Mouse (Mus musculus): ENCODE results near the gene Swsap1. TPM values are rescaled to one million over a fixed set of nuclear protein-coding genes. Genes with fewer than 3 reads are reported as not detected.

Swsap1 gene
- 1 to 10 TPM; 7.6 to 7.8 TPM for total RNA-seq (2021)
- long read RNA-seq, experiment 1, transcript Swsap1-201 (2 exons, 1,838 nt): major isoform, 9 of 9 reads
- long read RNA-seq, experiment 1, partial matches to known transcripts: 0 of 9 reads
- long read RNA-seq, experiment 1, other reads (novel, unspliced or antisense): 0 of 9 reads
- long read RNA-seq, experiment 2, partial matches to known transcripts: 1 of 5 reads
- long read RNA-seq, experiment 2, other reads (novel, unspliced or antisense): 0 of 5 reads

DNA sequence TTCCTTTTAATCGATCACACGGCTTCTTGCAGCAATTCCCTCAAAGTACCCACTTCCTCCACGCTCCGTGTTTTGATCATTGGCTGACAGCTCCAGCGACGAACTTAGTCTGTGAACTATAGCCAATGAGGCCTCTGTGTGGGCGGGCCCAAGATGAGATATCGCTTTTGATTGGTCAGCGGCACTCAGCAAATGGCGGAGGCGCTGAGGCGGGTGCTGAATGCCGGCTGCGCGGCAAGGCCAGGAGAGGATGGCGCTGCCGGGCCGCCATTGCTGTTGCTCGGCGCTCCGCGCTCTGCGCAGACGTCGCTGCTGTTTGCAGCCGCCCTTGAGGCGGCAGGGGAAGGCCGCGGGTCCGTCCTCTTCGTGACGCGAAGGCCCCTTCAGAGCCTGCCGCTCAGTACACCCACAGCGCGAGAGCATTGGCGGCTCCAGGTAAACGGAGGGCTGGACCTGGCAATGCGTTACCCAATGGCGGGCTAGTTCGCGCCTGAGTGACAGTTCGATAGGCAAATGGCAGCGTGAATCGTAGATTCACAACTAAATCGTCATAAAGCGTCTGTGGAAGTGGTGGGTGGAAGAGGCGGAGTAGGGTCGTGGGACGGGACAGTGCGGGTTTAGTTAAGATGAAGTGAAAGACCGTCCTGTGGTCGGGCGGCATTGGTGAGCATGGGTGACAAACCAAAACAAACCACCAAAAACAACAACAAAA, at the start of gene Swsap1:
Swsap1 (plus strand) TSS at position 186 of the 712 bp plus-strand sequence.
- DNase-seq: peak; percentile 99 to 100

- no peak for DNase-seq
Measured at GRCm38 (mm10) chr9:21908216-21908615, 47.3 kb upstream of the Swsap1 start.

- no peak for DNase-seq
Measured at GRCm38 (mm10) chr9:21909474-21910223, 45.9 kb upstream of the Swsap1 start.

- no peak for DNase-seq
Measured at GRCm38 (mm10) chr9:21916851-21917492, 38.6 kb upstream of the Swsap1 start.

DNA sequence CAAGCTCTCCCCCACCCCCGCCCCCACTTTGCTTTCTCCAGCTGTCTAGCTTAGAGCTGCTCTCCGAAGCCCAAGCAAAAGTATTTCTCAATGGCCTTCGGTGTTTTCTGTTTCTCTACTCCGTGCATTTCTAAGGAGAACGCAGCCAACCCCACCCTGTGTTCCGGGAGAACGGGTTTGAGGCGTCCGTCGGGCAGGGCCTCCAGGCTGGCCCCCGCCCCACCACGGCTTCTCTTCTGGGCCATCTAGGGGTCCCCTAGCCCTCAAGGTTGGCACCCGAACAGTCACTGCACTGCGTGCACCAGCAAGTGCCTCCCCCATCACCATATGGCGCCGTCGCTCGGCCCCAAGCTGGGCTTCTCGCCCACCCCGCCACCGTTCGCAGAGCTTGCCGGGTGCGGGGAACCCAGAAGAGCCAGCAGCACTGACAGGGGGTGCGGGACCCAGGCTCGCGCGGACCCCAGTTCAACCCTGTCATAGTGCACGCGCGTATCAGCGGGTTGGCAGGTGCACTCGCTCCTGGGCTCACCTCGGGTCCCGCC, 38.0 kb upstream of the Swsap1 start:
- DNase-seq: peak; percentile 42 to 51

DNA sequence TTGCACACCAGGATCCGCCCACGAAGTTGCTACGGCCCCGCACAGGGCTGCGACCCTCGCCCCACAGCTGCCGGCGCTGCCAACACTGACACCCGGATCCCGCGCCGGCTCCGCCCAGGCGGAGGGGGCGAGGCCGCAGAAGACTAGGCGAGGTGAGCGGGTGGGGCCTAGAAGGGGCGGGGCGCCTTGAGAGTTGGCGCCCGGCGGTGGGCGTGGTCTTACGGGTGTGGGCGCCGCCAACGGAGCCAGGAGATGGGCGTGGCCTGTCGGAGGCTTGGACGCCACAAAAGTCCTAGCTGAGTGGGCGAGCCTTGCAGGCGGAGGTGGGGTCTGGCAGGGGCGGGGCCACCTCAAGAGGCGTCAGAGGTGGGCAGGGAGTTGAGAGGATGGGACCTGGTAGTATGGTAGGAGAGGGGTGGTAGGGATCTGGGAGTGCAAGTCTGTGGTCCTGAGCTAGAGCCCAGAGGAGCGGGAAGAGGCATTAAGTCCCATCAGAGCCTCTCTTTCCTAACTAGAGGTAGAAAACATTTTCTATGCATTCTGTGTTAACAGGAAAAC, 37.4 kb upstream of the Swsap1 start, which contains the start of gene Rab3d:
Rab3d (minus strand) TSS at position 158 of the 558 bp plus-strand sequence.
- DNase-seq: peak; percentile 96 to 97

DNA sequence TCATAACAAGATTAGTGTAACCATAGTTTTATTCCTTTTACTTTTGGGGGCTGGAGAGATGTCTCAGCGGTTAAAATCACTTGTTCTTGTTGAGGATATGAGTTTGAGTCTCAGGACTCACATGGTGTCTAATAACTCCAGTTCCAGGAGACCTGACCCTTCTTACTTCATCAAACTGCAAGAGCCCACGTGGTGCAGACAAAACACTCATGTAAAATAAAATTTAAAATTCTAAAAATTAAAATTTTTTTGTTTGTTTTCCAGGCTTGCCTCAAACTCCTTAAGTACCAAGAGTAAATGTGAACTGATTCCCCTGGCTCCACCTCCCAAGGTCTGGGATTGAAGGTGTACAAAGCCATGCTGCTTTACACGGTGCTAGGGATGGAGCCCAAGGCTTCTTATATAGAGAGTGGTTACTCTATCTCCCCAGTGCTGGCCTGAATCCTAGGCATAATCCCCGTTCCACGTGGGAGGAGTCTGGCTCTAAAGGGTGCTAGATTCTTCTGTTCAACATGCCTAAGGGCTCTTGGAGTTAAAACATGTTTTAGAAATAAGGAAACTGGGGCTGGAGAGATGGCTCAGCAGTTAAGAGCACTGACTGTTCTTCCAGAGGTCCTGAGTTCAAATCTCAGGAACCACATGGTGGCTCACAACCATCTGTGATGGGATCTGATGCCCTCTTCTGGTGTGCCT, 36.7 kb upstream of the Swsap1 start:
- no peak for DNase-seq

GRCm38 (mm10) chr9:21923036-21923435, 32.5 kb upstream of the Swsap1 start:
- no peak for DNase-seq

- DNase-seq: no peak
Measured at GRCm38 (mm10) chr9:21923490-21924098, 32.0 kb upstream of the Swsap1 start.

DNA sequence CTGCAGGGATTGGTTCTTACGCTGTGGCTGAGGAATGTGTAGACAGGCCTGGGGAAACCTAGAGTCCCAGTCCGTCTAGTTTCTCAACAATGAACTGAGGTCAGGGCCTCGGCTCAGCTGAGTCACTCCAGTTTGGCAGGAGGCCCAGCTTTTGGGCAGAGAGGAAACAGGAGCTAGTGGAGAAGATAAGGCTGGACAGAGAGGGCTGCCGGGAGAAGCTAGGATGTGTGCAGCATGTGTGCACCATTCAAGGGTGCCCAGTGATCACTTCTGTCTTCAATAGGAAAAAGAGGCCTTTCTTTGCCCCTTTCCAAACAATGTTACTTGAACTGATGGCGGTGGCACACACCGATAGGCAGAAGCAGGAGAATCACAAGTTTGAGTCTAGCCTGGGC, 31.5 kb upstream of the Swsap1 start:
- peak; percentile 96 to 98 for DNase-seq

- no peak for DNase-seq
Measured at GRCm38 (mm10) chr9:21925034-21925433, 30.5 kb upstream of the Swsap1 start.

GRCm38 (mm10) chr9:21925506-21925905, 30.0 kb upstream of the Swsap1 start:
- DNase-seq: no peak

DNA sequence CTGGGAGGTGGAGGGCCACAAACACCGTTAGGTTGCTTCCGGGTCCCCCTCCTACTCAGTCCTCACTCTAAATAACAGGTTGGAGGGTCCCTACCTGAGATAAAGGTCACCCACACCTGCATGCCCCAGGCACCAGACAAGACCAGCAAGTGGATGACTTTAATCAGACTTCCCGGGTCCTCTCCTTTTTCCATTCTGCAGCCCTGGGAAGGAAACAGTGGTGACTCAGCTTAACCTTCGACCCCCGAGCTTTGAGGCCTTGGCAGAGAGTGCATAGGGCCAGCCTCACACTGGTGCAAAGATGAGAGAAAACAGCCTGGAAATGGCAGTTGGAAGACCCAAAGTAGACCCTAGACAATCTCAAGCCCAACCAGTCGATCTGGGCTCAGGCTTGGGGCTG, 29.4 kb upstream of the Swsap1 start:
- peak in 1 of 2 experiments; percentile 22 for DNase-seq

DNA sequence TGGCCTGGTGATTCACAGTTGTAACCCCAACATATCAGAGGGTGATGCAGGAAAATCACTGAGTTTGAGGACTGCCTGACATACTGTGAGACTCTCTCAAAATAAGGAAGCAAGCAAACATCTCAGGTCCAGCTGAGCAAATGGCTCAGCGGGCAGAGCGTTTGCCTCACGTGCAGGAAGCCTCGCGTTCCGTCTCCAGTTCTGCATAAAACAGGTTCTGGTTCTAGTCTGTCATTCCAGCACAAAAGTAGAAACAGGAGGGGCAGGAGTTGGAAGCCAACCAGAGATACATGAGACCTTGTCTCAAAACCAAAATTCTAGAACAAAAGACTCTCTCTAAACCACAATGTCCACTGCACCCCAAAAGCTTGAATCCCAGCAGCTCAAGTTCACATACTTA, 28.8 kb upstream of the Swsap1 start:
- peak in 1 of 2 experiments; percentile 18 for DNase-seq

- DNase-seq: peak; percentile 93 to 98
Measured at GRCm38 (mm10) chr9:21927208-21927753, 28.3 kb upstream of the Swsap1 start, which contains the start of the genes Ccdc159 and Tmem205. Ccdc159 (plus strand) TSS chr9:21927471. Tmem205 (minus strand) TSS chr9:21927556.

GRCm38 (mm10) chr9:21929208-21929607, 26.3 kb upstream of the Swsap1 start:
- no peak for DNase-seq

DNA sequence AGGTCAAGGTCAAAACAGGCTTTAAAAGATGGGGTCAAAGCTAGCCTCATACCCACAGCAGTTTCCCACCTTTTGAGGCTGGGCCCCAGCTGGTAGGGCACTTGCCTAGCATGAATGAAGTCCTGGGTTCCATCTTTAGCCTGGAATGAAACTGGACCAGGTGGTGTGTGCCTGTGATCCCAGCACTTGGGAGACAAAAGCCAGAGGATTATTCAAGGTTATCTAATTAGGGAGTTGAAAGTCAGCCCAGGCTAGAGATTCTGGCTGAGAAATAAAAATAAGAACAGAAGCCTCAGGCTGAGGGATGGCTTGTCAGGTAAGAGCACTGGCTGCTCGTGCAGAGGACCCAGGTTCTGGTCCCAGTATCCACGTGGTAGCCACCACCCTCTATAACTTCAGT, 23.5 kb upstream of the Swsap1 start:
- DNase-seq: peak in 1 of 2 experiments; percentile 29

DNA sequence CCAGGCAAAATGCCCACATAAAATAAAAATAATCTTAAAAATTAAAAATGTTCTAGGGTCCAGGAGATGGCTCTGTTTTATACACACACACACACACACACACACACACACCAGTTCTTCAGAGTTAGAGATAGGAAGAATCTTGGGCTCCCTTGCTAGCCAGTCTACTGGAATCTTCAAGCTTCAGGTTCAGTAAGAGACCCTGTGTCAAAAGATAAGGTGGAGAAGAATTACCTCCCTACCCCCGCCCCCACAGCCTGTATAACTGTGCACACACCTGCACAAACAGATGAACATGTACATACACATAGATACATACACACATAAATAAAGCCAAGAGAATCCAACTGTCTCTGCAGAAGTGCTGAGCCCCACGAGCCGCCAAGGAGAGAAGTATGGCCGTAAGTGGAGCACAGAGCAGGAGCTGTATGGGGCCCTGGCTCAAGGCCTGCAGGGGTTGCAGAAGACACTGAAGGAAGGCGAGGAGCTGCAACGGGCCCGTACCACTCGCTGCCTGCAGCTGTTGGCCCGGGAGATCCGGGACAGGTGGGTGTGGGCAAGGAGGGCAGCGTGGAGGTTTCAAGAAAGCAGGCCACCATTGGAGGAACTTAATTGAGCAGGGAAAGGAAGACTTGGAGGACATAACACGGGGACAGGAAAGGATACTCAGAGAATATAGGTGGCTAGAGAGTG, 23.0 kb upstream of the Swsap1 start:
- no peak for DNase-seq

GRCm38 (mm10) chr9:21934021-21934420, 21.5 kb upstream of the Swsap1 start:
- no peak for DNase-seq

Data from heart, adult 18-20 months (tissue).